Mouse (Mus musculus) liver, adult 2 months (tissue): ENCODE results near the gene D630036H23Rik.

Experiments used
- CTCF ChIP-seq: fragments of 200-500 bp; IDR thresholded peaks from 2 replicates; pipeline ENCODE4 v1.5.1; 2011; ENCODE audit warnings: low read depth, low read length, control low read depth
- POLR2A ChIP-seq: fragments of 200-500 bp; IDR thresholded peaks from 2 replicates; pipeline ENCODE4 v1.6.1; 2011; ENCODE audit warnings: low read length, control low read depth; ENCODE audit not compliant: insufficient read depth; ENCODE audit errors: extremely low read depth

- TF ChIP-seq CTCF, result no peak
- TF ChIP-seq POLR2A, result no peak
These were observed 21.3 kb downstream of the D630036H23Rik start for GRCm38 (mm10) chr12:36360693-36361092.
